Mouse (Mus musculus) testis, adult 2 months (tissue): Measurements from ENCODE around the gene Nkx2-1. TPM values are rescaled to one million over a fixed set of nuclear protein-coding genes. Genes with fewer than 3 reads are reported as not detected.

Source experiments
- H3K27ac ChIP-seq: fragments of 200-500 bp; 2 replicates; pipeline ENCODE4 v1.5.1; 2012; ENCODE audit warnings: low read depth, low read length; ENCODE audit not compliant: control insufficient read depth, insufficient read depth
- H3K27me3 ChIP-seq: fragments of 200-500 bp; 2 replicates; pipeline ENCODE4 v1.6.1; 2012; ENCODE audit warnings: mild to moderate bottlenecking, low read length, moderate library complexity; ENCODE audit not compliant: control insufficient read depth, insufficient read depth
- H3K36me3 ChIP-seq: fragments of 200-500 bp; 2 replicates; pipeline ENCODE4 v1.6.1; 2012; ENCODE audit warnings: mild to moderate bottlenecking, low read length; ENCODE audit not compliant: control insufficient read depth, insufficient read depth
- H3K4me1 ChIP-seq: fragments of 200-500 bp; 2 replicates; pipeline ENCODE4 v1.6.1; 2012; ENCODE audit warnings: low read length; ENCODE audit not compliant: control insufficient read depth, insufficient read depth
- H3K4me3 ChIP-seq: fragments of 200-500 bp; 2 replicates; pipeline ENCODE4 v1.5.1; 2012; ENCODE audit warnings: low read depth, mild to moderate bottlenecking, low read length, moderate library complexity, mixed read lengths; ENCODE audit not compliant: control insufficient read depth
- CTCF ChIP-seq: fragments of 200-500 bp; IDR thresholded peaks from 2 replicates; pipeline ENCODE4 v1.5.1; 2012; ENCODE audit warnings: low read depth, mild to moderate bottlenecking, inconsistent platforms, low read length, moderate library complexity; ENCODE audit not compliant: control insufficient read depth, insufficient read depth, insufficient replicate concordance
- POLR2A ChIP-seq: fragments of 200-500 bp; IDR thresholded peaks from 2 replicates; pipeline ENCODE4 v1.6.1; 2012; ENCODE audit warnings: low read depth, mild to moderate bottlenecking, inconsistent platforms, low read length, moderate library complexity; ENCODE audit not compliant: control insufficient read depth
- polyA plus RNA-seq: library from polyadenylated mRNA; depleted of rRNA; stranded (reverse); fragments of >200 nt; gene quantifications from 2 replicates; pipeline ENCODE4 v1.2.3, GENCODE M21; 2012

Gene Nkx2-1
- polyA plus RNA-seq, 1 experiment: not detected

- Histone ChIP-seq H3K4me1 (peaks cover 13% of the 10 kb centered on the region; the same call in 1 of the 2 replicates), H3K27me3 (peaks cover 2% of the 10 kb centered on the region; the same call in 1 of the 2 replicates), H3K36me3 (no peaks in the 10 kb centered on the region), H3K27ac (no peak overlapping the region), H3K4me3 (no peak overlapping the region)
- TF ChIP-seq CTCF (no peak), POLR2A (no peak)
Observed at GRCm38 (mm10) chr12:56521106-56521840, 15.4 kb downstream of the Nkx2-1 start.

- Histone ChIP-seq H3K4me1 (peaks cover 13% of the 10 kb centered on the region; the same call in 1 of the 2 replicates), H3K4me3 (no peak overlapping the region), H3K27ac (no peak overlapping the region), H3K27me3 (peaks cover 2% of the 10 kb centered on the region; the same call in 1 of the 2 replicates), H3K36me3 (no peaks in the 10 kb centered on the region)
- no peak for TF ChIP-seq CTCF
- TF ChIP-seq POLR2A: no peak
Observed at GRCm38 (mm10) chr12:56520396-56521105, 16.2 kb downstream of the Nkx2-1 start.

- H3K27ac ChIP-seq: no peak overlapping the region
- H3K27me3 ChIP-seq: peaks cover 2% of the 10 kb centered on the region; the same call in 1 of the 2 replicates
- peaks cover 13% of the 10 kb centered on the region; the same call in 1 of the 2 replicates for H3K4me1 ChIP-seq
Observed at GRCm38 (mm10) chr12:56519738-56520191, 16.9 kb downstream of the Nkx2-1 start.

GRCm38 (mm10) chr12:56519071-56519737 lies 17.5 kb downstream of the Nkx2-1 start:
- TF ChIP-seq CTCF: no peak
- TF ChIP-seq POLR2A: no peak
- H3K36me3 ChIP-seq: no peaks in the 10 kb centered on the region
- H3K27me3 ChIP-seq: peaks cover 2% of the 10 kb centered on the region; the same call in 1 of the 2 replicates
- peaks cover 11% of the 10 kb centered on the region; the same call in 1 of the 2 replicates for H3K4me1 ChIP-seq
- no peak overlapping the region for H3K27ac ChIP-seq
- H3K4me3 ChIP-seq: no peak overlapping the region

More at GRCm38 (mm10) chr12:56519738-56520191, 16.9 kb downstream of the Nkx2-1 start:
- Histone ChIP-seq H3K36me3 (no peaks in the 10 kb centered on the region), H3K4me3 (no peak overlapping the region)
- no peak for TF ChIP-seq POLR2A
- TF ChIP-seq CTCF: no peak

- Histone ChIP-seq H3K36me3 (no peaks in the 10 kb centered on the region), H3K27ac (no peak overlapping the region), H3K27me3 (peaks cover 2% of the 10 kb centered on the region; the same call in 1 of the 2 replicates), H3K4me1 (peaks cover 7% of the 10 kb centered on the region; the same call in 1 of the 2 replicates), H3K4me3 (no peak overlapping the region)
- no peak for TF ChIP-seq POLR2A
- no peak for TF ChIP-seq CTCF
Observed at GRCm38 (mm10) chr12:56518221-56518620, 18.5 kb downstream of the Nkx2-1 start.

- Histone ChIP-seq H3K36me3 (no peaks in the 10 kb centered on the region), H3K4me3 (no peak overlapping the region), H3K27ac (no peak overlapping the region), H3K27me3 (peaks cover 2% of the 10 kb centered on the region; the same call in 1 of the 2 replicates), H3K4me1 (peaks cover 5% of the 10 kb centered on the region; the same call in 1 of the 2 replicates)
- TF ChIP-seq CTCF: no peak
- no peak for TF ChIP-seq POLR2A
Observed at GRCm38 (mm10) chr12:56514831-56515230, 21.9 kb downstream of the Nkx2-1 start.
